ENCODE assay signal across 7 mouse cellular contexts in genomic region chr16:95831566-95832345, GRCm38 (mm10).
DNase-seq lines count a peak whose midpoint lies in the region; ATAC-seq and TF ChIP-seq lines count a peak whose summit lies in the region.

No protein-coding gene starts in this region.

- H3K4me1 ChIP-seq in heart, postnatal 0 days (ENCODE audit: control insufficient read depth, insufficient read depth) = peaks cover 6% of the 10 kb centered on the region; the same call in 1 of the 2 replicates

- no peaks in the 10 kb centered on the region for H3K9me3 ChIP-seq in heart, postnatal 0 days (replicated peaks; ENCODE audit: control insufficient read depth, low read length)

- TF ChIP-seq EP300 in heart, postnatal 0 days (IDR thresholded peaks at IDR 0.05; ENCODE audit: low read depth) = peak; percentile 97

- H3K9ac ChIP-seq in heart, postnatal 0 days (replicated peaks; ENCODE audit: low read depth, low read length) = no peak overlapping the region; the same call in 1 of the 2 replicates

- H3K4me3 ChIP-seq in heart, postnatal 0 days (ENCODE audit: low read depth, low read length) = no peak overlapping the region

- H3K36me3 ChIP-seq in heart, postnatal 0 days (replicated peaks; ENCODE audit: control insufficient read depth, insufficient read depth, low read length) = no peaks in the 10 kb centered on the region

- peak overlapping the region; percentile 89 for H3K27ac ChIP-seq in heart, postnatal 0 days (ENCODE audit: low read depth)

- 37% methylated on average over 11 of the region's 11 CpGs for WGBS in heart, postnatal 0 days

- no peaks in the 10 kb centered on the region for H3K27me3 ChIP-seq in heart, postnatal 0 days (ENCODE audit: control insufficient read depth, insufficient read depth, low read length)

- no peak for TF ChIP-seq CTCF in heart, postnatal 0 days (IDR thresholded peaks at IDR 0.05; ENCODE audit: low read depth)

- no peak overlapping the region for H3K4me2 ChIP-seq in heart, postnatal 0 days (ENCODE audit: low read depth, low read length)

- DNase-seq in ZHBTc4 (ENCODE audit: low read depth, low spot score) = peak; percentile 61
- DNase-seq in embryo, embryonic 11 days = peak; percentile 50
- peak; percentile 71 for DNase-seq in heart, postnatal 0 days (ENCODE audit: low spot score)
- peak; percentile 47 to 69 for DNase-seq in kidney, postnatal 25 days
- peak; percentile 76 for DNase-seq in lung, postnatal 25 days (ENCODE audit: low spot score)
- peak; percentile 56 for DNase-seq in skeletal muscle tissue, adult 2 months (ENCODE audit: low read depth, low spot score)
- no peak for DNase-seq in natural killer cell, adult 2 months (ENCODE audit: low spot score in 2 of 2)

- ATAC-seq in heart, postnatal 0 days (ENCODE audit: insufficient read depth, low read depth) = peak; percentile 84

Comparison
In these comparisons a context has a peak if more than half of its experiments do, and no peak if none do; other contexts are left out.
1. DNase-seq: peak in ZHBTc4 (single experiment), embryo, embryonic 11 days (single experiment), heart, postnatal 0 days (single experiment), kidney, postnatal 25 days (2 of 2), lung, postnatal 25 days (single experiment) and skeletal muscle tissue, adult 2 months (single experiment); none in natural killer cell, adult 2 months (0 of 2).